Mouse (Mus musculus) NIH3T3 (cell line): Measurements from ENCODE around the gene Mrpl20.

ENCODE experiments used
- DNase-seq: peaks from one replicate; pipeline ENCODE4 v3.0.0-alpha.2; 2012; ENCODE audit warnings: low read depth

The Mrpl20 gene

DNA sequence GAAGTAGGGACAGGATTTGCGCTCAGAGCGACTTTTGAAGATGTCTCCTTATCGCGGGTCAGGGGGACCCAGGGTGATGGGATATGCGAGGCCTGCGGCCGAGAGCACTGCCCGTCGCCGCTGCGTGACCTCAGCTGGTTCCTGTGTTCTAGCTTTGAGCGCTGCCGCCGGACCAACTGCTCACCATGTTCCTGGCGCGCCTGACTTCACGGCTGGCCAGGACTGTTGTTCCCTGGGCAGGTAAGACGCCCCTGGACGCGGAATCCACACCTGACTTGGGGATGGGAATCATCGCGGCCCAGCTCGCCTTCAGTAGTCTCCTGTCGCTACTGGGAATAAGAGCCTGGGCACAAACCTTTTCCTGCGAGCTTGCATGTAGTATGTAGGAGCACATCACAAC, 29.2 kb downstream of the Mrpl20 start:
- peak; percentile 21 for DNase-seq

DNA sequence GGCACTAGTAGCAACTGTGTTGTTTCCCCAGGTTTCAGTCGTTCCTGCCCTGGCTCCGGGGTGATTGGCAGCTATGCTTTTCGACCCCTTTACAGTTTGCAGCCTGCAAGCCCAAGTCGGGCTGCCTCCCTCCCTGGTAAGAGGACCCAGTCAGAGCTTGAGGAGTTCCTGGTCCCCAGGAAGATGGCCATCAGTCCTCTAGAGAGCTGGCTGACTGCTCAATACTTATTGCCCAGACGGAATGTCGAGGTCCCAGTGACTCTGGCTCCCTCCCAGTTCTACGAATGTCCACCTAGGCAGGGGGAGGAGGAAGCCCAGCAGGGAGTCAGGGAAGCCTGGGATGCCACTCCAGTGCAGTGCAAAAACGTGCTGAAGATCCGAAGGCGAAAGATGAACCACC, 29.6 kb downstream of the Mrpl20 start:
- no peak for DNase-seq

DNA sequence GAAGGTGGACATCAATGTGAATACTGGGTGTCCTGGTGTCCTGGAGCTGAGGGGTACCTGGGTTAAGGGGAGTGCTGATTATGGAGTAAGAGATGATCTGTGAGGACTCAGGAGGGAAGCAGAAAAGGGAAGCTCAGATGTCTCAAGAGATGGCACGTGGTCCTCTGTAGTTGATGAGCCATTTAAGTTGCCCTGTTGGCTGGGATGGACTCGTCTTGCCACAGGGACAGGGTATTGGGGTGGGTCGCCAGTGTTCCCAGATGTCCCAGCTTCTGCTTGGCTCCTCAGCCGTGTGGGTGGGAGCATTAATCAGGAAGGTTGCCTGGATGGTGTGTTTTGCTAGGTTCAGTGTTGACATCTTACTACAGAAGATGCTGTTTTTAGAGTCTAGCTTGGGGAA, 30.6 kb downstream of the Mrpl20 start:
- no peak for DNase-seq

DNA sequence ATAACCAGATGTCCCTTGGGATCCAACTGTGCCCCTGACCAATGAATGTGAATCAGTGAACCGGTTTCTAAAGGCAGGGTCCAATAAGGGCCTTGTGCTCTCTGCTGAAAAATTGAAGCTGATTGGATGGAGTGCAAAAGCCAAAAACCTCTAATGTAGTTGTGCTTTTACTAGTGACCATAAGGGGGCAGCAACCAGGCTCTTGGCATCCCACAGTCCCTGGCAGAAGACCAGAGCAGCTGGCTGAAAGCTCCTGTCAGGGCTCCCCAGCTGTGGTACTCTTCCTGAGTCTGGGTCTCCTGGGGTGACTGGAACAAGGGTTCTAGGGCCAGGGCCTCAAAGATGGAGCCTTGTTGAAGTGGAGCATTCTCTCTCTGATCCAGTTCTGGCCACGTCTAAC, 31.2 kb downstream of the Mrpl20 start:
- DNase-seq: peak; percentile 91

DNA sequence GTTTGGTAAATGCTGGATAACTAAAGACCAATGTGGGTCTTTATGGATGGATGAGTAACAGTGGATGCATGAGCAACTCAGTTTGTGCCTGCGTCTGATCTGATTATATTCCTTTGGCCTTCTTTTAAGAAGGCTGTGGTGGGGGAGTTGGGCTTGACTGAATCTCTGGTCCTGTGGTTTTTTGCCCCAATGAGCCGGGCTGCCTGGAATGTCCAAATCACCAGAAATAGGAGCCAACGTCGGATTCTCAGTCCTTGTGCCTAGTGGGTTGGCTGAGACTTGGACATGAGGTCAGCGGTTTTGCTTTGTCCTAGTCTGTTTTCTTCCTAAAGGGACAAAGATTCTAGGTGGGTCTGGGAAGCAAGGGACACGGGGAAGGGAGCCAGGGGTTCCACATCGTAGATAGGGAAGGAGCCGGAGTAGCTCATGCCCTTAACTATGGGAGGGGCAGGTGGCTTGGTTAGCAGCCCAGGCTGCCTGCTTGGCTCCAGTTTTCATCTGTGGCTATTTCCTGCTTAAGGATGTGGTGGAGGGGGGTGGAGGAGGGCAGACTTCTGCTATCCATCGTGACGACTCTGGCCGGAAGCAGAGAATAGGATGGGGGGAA, 34.8 kb downstream of the Mrpl20 start:
- peak; percentile 79 for DNase-seq

DNA sequence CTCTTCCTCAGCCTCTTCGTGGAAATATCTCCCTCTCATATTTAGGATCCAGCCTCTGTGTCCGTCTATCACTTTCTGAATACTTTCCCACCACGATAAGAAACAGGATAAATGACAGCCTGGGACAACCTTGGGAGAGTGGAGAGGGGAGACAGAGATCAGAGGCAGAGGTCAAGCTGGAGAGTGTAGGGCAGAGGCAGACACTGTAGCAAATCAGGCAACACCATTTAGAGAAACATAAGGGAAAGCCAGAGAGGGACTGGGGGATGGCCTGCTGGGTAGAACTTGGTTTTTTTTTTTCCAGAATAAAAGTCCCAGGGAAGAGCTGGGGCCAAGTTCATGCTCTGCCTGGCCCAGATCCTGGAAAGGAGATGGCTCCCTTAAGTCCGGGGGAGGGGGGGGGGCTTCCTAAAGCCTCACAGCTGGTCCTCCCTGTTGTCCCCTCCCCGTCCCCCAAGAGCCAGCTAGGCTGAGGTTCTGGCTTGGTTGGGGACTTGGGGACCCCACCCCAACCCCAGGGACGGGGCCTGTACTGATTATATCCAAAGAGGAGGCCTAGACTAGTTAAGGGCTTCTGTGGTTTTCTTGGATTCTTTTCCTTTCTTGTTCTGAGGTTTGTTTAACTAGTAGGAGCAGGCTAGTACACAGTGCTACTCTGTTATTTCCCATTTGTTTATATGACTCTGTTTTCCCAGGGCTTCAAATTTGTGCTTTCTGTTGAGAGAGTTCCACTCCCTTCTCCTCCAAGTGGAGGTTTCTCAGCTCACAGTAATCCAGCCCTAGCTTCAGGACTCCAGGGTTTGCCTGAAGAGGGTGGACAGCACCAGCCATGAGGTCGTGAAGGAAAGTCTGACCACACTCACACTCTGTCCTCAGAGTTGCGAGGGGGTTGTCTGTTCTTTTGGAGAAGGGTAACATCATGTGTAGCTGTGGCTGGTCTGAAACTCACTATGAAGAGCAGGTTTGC, 35.8 kb downstream of the Mrpl20 start:
- DNase-seq: peak; percentile 48

DNA sequence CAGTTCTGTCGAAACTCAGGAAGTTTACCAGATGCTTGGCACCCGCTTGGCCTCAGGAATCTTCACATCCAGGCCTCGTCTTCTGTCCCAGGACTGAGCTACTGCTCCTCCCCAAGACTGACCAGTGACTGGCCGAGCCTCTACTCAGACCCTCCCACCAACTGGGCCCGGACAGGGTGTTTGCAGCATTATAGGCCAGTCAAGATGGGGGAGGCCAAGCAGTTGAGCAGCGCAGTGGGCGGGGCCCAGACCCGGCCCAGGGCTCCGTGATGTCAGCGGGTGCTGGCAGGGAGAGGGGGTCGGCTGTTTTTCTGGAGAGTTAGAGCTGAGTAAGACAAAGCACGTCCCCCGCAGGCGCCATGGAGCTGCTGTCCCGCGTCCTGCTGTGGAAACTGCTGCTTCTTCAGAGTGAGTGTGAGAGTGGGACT, 36.8 kb downstream of the Mrpl20 start, which contains the start of gene Mxra8:
TSS of gene Mxra8 (plus strand) at position 198 of the 428 bp plus-strand sequence.
- peak; percentile 96 for DNase-seq

DNA sequence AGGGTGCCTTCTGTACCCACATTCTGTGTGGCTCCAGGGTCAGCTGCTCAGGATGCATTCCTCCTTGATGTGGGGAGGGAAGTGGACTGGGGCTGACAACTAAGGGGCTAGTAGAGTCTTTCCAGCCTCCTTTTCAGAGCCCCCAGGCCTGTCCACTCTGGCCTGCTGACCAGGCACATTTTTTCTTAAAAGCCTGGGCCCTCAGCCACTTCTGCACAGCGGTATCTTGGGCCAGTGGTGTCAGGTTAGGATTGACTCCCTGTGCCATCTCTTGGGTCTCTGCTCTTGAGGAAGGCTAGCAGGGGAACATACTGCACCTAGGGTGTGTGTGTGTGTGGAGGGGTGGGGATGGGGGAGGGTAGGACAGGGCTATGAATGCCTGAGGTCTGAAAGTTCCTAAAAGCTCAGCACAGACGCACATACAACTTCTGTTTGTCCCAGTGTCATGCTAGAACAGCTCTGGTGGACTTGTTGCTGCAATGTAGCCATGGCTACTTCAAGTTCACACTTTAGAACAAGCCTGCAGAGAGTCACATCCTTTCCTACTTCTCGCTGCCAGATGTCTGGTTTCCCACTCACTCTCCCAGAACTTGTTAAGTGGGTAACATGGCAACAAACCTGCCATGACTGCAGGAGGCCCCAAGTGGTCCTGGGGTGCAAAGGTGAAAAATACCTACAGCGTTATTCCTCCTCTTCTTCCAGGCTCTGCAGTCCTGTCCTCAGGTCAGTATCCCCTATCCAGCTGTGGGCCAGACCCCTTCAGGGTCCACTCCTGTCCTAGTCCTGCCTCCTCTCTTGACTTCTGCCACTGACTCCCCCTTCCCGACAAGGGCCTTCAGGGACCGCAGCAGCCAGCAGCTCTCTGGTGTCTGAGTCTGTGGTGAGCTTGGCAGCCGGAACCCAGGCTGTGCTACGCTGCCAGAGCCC, 37.7 kb downstream of the Mrpl20 start:
- DNase-seq: peak; percentile 60

DNA sequence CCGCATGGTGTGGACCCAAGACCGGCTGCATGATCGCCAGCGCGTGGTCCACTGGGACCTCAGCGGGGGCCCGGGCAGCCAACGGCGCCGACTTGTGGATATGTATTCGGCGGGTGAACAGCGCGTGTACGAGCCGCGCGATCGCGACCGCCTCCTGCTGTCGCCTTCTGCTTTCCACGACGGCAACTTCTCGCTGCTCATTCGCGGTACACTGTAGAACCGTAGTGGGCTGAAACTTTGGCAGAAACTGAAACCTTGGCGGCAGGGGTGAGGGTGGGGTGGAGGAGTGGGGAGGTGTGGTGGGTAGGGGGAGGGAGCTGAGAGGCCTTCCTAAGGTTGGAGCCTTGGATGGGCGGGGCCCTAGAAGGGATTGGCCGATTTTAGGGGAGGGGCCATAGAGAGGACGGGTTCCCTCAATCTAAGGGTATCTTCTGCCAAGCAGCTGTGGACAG, 38.4 kb downstream of the Mrpl20 start:
- DNase-seq: peak; percentile 84

DNA sequence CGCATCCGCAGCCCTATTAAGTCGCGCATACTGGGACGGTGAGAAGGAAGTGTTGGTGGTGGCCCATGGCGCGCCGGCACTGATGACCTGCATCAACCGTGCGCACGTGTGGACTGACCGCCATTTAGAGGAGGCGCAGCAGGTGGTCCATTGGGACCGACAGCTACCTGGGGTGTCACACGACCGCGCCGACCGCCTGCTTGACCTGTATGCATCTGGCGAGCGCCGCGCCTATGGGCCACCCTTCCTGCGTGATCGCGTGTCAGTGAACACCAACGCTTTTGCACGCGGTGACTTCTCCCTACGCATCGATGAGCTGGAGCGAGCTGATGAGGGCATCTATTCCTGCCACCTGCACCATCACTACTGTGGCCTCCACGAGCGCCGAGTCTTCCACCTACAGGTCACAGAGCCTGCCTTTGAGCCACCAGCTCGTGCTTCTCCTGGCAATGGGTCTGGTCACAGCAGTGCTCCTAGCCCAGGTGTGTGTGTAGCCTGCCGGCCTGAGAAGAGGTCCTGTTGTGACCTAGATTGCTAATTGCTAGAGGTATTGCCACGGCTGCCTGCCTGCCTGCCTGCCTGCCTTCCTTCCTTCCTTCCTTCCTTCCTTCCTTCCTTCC, 39.1 kb downstream of the Mrpl20 start:
- no peak for DNase-seq

DNA sequence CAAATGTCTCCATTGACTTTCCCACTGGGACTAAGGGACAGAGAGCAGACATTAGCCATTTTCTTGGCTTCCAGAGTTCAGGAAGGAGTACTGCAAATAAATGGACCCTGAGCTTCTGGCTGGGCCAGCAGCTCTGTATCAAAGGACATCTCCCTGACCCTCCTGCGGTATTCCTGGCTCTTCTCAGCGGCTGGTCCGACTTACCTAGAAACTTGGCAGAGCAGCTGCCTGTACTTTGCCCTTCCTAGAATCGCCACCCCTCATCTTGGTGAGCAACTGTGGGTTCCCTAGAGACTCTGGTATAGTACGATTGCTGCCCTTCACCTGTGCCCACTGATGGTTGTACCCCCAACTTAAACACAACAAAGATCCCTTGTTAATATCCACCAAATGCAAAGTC, 40.6 kb downstream of the Mrpl20 start:
- DNase-seq: no peak

DNA sequence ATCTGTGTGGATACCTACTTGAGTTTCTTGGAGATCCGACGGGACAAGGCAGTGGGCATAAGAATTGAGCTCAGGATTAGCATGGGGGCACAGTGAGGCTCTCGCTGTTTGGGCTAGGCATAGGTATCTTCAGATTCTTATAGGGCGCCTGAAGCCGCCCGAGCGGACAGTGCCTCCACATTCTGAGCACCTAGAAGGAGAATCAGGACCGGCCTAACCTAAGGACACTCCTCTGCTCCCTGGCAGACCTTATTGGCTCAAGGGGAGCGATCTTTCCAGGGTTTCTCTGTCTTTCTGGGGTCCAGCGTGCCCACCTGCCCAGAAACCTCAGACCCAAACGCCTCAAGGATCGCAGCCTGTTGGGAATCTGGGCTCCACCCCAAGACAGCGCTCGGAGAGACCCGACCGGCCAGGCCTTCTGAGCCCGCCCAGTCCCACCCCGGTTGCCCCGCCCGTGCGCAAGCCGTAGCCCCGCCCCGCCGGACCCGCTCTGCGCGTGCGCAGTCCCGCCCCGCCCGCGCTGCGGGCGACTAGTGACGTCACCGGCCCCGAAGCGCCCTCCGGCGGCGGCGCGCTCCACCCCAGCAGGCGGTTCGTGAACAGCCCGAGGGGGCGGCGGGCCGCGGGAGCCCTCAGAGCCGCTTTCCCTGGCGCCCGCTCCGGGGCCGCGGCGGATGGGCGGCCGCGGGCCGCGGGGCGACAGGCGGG, 44.3 kb downstream of the Mrpl20 start, which contains the start of gene Dvl1:
TSS of gene Dvl1 (plus strand) at position 532 of the 708 bp plus-strand sequence.
- DNase-seq: peak; percentile 95

DNA sequence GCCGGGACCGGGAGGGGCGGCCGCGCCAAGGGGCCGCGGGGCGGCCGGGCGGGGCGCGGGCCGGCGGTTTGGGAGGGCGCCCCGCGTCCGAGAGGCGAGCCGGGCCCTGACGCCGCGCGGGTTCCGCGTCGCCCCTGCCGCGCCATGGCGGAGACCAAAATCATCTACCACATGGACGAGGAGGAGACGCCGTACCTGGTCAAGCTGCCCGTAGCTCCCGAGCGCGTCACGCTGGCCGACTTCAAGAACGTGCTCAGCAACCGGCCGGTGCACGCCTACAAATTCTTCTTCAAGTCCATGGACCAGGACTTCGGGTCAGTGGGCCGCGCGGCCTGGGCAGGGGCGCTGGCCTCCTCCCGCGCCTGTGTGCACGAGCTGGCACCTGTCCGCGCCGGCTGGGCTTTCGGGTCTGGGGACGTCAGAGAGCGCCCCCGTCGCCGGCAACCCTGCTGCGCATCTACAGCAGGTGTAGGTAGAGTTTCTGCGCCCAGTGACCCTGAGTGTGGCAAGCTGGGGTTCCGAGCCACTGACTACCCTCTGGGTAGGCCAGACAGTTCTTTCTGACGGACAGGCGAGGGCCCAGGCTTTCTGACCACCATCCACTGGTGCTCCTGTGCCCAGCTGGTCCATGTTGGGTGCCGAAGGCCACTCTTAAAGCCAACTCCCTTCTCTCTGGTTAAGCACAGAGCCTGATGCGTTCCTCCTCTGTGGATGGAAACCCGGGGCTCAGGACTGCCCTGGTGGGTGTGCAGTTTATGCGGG, 45.1 kb downstream of the Mrpl20 start:
- peak; percentile 46 for DNase-seq

DNA sequence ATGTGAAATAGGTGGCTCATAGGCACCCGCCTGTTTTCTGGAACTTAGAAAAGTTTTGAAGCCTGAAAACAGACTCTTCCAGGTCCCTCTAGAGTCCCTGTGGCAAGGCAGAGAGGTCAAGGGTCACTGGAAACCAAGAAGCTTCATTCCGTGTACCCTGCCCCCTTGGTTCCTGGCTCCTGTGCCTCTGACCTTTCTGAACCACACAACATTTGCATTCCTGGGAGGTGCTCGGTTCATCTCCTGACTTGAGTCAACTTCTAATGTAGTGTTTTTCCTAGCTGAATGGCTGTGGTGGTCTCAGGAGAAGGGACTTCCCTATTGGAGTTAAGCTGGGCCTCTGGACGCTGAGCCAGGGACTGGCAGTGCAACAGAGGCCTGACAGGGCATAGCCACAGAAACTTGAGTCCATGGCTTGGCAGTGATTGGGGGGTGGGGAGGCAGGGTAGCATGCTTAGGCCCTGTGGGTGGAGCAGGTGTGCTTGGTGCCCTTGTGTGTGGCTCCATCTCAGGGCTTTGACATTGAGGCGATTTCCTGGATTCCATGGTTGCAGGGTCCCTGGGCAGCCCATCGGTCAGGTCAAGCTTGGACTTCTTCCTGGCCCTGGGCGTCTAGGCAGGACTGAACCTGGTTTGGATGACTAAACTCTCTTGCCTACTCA, 45.9 kb downstream of the Mrpl20 start:
- no peak for DNase-seq

DNA sequence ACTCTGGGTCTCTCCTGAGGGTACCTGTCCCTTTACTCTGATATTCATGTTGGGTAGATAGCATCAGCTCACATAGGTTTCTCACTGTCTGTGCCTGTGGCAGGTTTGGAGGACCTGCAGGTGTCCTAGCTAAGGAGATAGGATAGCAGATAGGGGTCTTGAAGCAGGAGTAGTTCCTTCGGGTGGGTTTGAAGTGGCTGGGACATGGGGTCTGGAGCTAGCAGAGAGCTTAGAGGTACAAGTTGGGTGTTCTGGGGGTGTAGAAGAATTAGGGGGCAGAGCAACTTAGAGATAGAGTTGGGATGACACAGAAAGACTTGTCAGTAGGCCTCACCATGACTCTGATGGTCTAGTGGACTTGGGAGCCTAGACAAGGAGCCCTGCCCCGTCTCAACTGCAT, 46.7 kb downstream of the Mrpl20 start:
- DNase-seq: no peak

DNA sequence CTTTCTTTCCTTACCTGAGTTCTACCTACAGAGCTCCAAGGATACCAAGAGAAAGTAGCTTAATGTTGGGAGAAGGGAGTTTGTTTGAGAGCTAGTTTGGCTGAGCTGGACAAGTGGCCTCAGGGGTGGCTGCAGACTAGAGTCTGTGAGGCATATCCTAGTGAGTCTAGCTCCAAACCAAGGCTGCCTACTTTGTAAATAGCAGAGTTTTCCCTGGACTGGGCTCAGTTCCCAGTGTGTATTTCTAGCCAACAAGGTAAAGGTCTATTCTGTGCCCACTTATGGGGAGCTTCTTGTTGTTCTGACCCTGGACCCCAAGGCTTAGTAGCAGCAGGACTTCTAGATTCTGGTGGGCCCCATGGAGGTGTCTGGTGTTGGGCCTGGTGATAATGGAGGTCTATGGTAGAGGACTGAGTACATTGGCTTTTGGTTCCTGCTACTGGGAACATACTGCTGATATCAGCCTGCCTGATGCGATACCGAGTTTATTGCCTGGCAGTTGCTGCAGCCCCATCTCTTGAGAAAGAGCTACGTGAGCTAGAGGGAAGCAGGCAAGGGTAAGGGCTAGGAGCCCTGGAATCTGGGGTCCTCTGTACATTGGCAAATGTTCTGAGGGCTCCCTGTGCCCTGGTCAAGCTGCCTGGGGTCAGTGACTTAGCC, 47.2 kb downstream of the Mrpl20 start:
- DNase-seq: no peak

DNA sequence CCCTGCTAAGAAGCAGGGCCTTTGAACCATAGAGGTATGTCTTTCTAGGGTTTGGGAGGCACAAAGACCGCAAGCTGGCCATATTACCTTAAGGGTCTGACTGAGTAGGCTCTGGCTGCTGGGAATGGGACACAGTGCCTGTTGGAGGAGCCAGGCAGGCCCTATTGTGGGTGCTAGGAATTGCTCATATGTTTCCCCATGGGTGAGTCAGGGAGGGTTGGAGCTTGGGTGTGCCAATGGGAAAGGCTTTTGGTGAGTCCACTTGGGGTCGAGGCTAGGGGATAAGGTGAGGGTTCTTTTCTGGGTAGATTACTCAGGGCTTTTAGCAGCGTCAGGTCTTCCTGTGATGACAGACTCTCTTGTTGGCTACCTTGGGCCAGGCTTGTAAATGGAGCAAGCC, 48.7 kb downstream of the Mrpl20 start:
- peak; percentile 32 for DNase-seq

DNA sequence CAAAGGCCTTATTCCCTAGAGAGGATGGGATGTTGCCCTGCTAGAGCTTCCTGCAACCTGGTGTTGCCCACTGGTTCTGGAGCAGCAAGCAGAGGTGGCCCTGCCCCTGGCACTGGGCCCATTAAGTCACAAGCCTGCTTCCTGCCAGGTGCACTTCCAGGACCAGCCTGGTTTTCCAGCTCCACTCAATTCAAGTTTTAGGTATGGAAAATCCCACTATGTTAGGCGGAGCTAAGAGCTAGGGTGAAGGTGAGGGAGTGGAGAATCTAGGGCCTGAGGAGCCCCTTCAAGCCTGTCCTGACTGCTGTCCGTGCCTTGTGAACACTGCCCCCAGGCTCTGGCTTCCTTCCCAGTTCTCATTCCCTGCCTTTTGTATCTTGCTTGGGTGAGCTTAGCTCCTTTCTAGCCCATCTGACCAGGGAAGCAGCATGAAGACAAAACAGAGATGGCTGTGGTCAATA, 49.3 kb downstream of the Mrpl20 start:
- DNase-seq: no peak

DNA sequence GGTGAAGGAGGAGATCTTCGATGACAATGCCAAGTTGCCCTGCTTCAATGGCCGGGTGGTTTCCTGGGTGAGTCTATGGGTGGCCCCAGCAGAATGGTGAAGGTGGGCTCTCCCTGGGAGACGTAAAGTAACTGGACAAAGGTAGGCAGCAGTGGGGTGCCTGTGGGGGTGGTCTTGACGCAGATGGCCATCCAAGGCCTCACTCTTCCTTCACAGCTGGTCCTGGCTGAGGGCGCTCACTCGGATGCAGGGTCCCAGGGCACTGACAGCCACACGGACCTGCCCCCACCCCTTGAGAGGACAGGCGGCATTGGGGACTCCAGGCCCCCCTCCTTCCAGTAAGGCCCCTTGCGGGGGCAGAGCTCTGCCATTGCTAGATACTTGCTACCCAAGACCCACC, 50.7 kb downstream of the Mrpl20 start:
- no peak for DNase-seq
